Comparison of ENCODE assay signal across 8 mouse cellular contexts in genomic region chr10:80175536-80176269, GRCm38 (mm10). TPM values are rescaled to one million over a fixed set of nuclear protein-coding genes. Genes with fewer than 3 reads are reported as not detected.
DNase-seq lines count a peak whose midpoint lies in the region; ATAC-seq and TF ChIP-seq lines count a peak whose summit lies in the region.

No protein-coding gene starts in this region.

- H3K4me3 ChIP-seq in G1E (ENCODE audit: low read depth, low read length), result no peak overlapping the region
- no peak overlapping the region for H3K4me3 ChIP-seq in hindbrain, postnatal 0 days (ENCODE audit: low read length)
- H3K4me3 ChIP-seq in midbrain, postnatal 0 days (ENCODE audit: low read depth, low read length), result no peak overlapping the region

- 25% methylated on average over 4 of the region's 4 CpGs for WGBS in hindbrain, postnatal 0 days
- WGBS in midbrain, postnatal 0 days, result 20% methylated on average over 4 of the region's 4 CpGs

- peaks cover 32% of the 10 kb centered on the region for H3K27me3 ChIP-seq in G1E (ENCODE audit: insufficient read depth, low read length)
- H3K27me3 ChIP-seq in hindbrain, postnatal 0 days (ENCODE audit: insufficient read depth, low read length), result no peaks in the 10 kb centered on the region
- no peaks in the 10 kb centered on the region for H3K27me3 ChIP-seq in midbrain, postnatal 0 days (ENCODE audit: insufficient read depth, low read length)

- H3K27ac ChIP-seq in hindbrain, postnatal 0 days, result no peak overlapping the region
- no peak overlapping the region for H3K27ac ChIP-seq in midbrain, postnatal 0 days (ENCODE audit: low read depth, low read length)

- ATAC-seq in G1E (ENCODE audit: extremely low read depth, insufficient number of reproducible peaks, low FRiP score, poor library complexity, severe bottlenecking), result no peak
- ATAC-seq in common myeloid progenitor, adult 5-6 weeks (replicated peaks; ENCODE audit: low read depth, poor library complexity, severe bottlenecking), result 0 out of 2 replicates have a peak, but pooled peaks have one; percentile 26
- 0 out of 2 replicates have a peak, but pooled peaks have one; percentile 10 for ATAC-seq in hindbrain, postnatal 0 days
- ATAC-seq in midbrain, postnatal 0 days (ENCODE audit: low FRiP score), result no peak; the same call in 1 of the 2 replicates

- peaks cover 46% of the 10 kb centered on the region for H3K4me1 ChIP-seq in G1E (ENCODE audit: insufficient read depth, low read depth, low read length)
- 0 out of 2 replicates have a peak, but pooled peaks cover 5% of the 10 kb centered on the region for H3K4me1 ChIP-seq in hindbrain, postnatal 0 days (ENCODE audit: insufficient read depth, low read length)
- peaks cover 9% of the 10 kb centered on the region; the same call in 1 of the 2 replicates for H3K4me1 ChIP-seq in midbrain, postnatal 0 days (ENCODE audit: insufficient read depth, low read length)

- no peak overlapping the region for H3K4me2 ChIP-seq in hindbrain, postnatal 0 days (ENCODE audit: low read depth, low read length)
- no peak overlapping the region for H3K4me2 ChIP-seq in midbrain, postnatal 0 days (ENCODE audit: low read depth, low read length, poor library complexity, severe bottlenecking)

- H3K36me3 ChIP-seq in G1E (replicated peaks), result peaks cover 57% of the 10 kb centered on the region
- peaks cover 12% of the 10 kb centered on the region; the same call in 1 of the 2 replicates for H3K36me3 ChIP-seq in hindbrain, postnatal 0 days (ENCODE audit: insufficient read depth, low read length)
- peaks cover 11% of the 10 kb centered on the region for H3K36me3 ChIP-seq in midbrain, postnatal 0 days (ENCODE audit: insufficient read depth, low read length)

- peaks cover 16% of the 10 kb centered on the region for H3K9me3 ChIP-seq in G1E (replicated peaks)
- H3K9me3 ChIP-seq in hindbrain, postnatal 0 days (ENCODE audit: low read length), result no peaks in the 10 kb centered on the region
- no peaks in the 10 kb centered on the region for H3K9me3 ChIP-seq in midbrain, postnatal 0 days (ENCODE audit: low read length)

- TF ChIP-seq CTCF in G1E (IDR thresholded peaks at IDR 0.05; ENCODE audit: low read depth, low read length), result peak; percentile 64
- TF ChIP-seq CTCF in hindbrain, postnatal 0 days (IDR thresholded peaks at IDR 0.05; ENCODE audit: low read depth), result peak; percentile 79
- peak; percentile 77 for TF ChIP-seq CTCF in midbrain, postnatal 0 days (IDR thresholded peaks at IDR 0.05)

- no peak overlapping the region for H3K9ac ChIP-seq in hindbrain, postnatal 0 days (replicated peaks; ENCODE audit: low read length)
- H3K9ac ChIP-seq in midbrain, postnatal 0 days (replicated peaks; ENCODE audit: low read length, poor library complexity, severe bottlenecking), result no peak overlapping the region

- peak; percentile 29 for DNase-seq in layer of hippocampus, adult 9-11 months
- no peak for DNase-seq in layer of hippocampus, adult 9-10 months (ENCODE audit: low spot score)
- peak; percentile 31 for DNase-seq in G1E (ENCODE audit: low spot score)
- peak; percentile 79 for DNase-seq in hindbrain, postnatal 0 days (ENCODE audit: low spot score)
- DNase-seq in midbrain, postnatal 0 days (ENCODE audit: low spot score), result peak; percentile 69
- no peak for DNase-seq in layer of hippocampus, adult 11-12 months (ENCODE audit: low spot score)
- no peak for DNase-seq in thymus, postnatal 36 days

RNA-seq across cellular contexts. Expression of gene 1600002K03Rik, which starts 3.0 kb away (rescaled TPM):
- 1.6 TPM in 1 of 2 replicates, not detected in the other for total RNA-seq in G1E (2014; fragmentation: Nextera tagmentation)
- total RNA-seq in G1E (2017), result 7.8 and 8.9 TPM in 2 replicates
- polyA plus RNA-seq in G1E (2012), result 4.8 and 5.0 TPM in 2 replicates
- 7.8 and 15.6 TPM in 2 replicates for total RNA-seq in common myeloid progenitor, adult 5-6 weeks (2017)
- total RNA-seq in hindbrain, postnatal 0 days (2014; rRNA removed), result 2.6 and 3.2 TPM in 2 replicates
- polyA plus RNA-seq in hindbrain, postnatal 0 days (2015; fragmentation: Nextera tagmentation; extraction: Ambion mirVana), result 4.3 and 4.4 TPM in 2 replicates
- total RNA-seq in midbrain, postnatal 0 days (2014; rRNA removed), result 2.3 and 2.8 TPM in 2 replicates
- polyA plus RNA-seq in midbrain, postnatal 0 days (2015; fragmentation: Nextera tagmentation; extraction: Ambion mirVana), result 4.1 and 5.3 TPM in 2 replicates

RNA-seq across cellular contexts. Expression of gene Efna2, which starts 3.6 kb away (rescaled TPM):
- total RNA-seq in G1E (2014; fragmentation: Nextera tagmentation) (not detected in 2 replicates), G1E (2017) (not detected in 2 replicates)
- polyA plus RNA-seq in G1E (2012), result 0.18 and 0.20 TPM in 2 replicates
- total RNA-seq in common myeloid progenitor, adult 5-6 weeks (2017), result not detected in 2 replicates
- 24.0 and 32.8 TPM in 2 replicates for total RNA-seq in hindbrain, postnatal 0 days (2014; rRNA removed)
- polyA plus RNA-seq in hindbrain, postnatal 0 days (2015; fragmentation: Nextera tagmentation; extraction: Ambion mirVana), result 23.2 and 23.8 TPM in 2 replicates
- total RNA-seq in midbrain, postnatal 0 days (2014; rRNA removed), result 45.1 and 51.1 TPM in 2 replicates
- polyA plus RNA-seq in midbrain, postnatal 0 days (2015; fragmentation: Nextera tagmentation; extraction: Ambion mirVana), result 52.1 and 58.4 TPM in 2 replicates

RNA-seq across cellular contexts. Expression of gene Cirbp, which starts 9.9 kb away (rescaled TPM):
- total RNA-seq in G1E (2014; fragmentation: Nextera tagmentation) (18.1 and 21.2 TPM in 2 replicates), G1E (2017) (32.6 and 34.8 TPM in 2 replicates)
- polyA plus RNA-seq in G1E (2012), result 41.4 and 45.2 TPM in 2 replicates
- total RNA-seq in common myeloid progenitor, adult 5-6 weeks (2017), result 60.0 and 65.6 TPM in 2 replicates
- 257 and 261 TPM in 2 replicates for total RNA-seq in hindbrain, postnatal 0 days (2014; rRNA removed)
- polyA plus RNA-seq in hindbrain, postnatal 0 days (2015; fragmentation: Nextera tagmentation; extraction: Ambion mirVana), result 730 and 732 TPM in 2 replicates
- 315 and 337 TPM in 2 replicates for total RNA-seq in midbrain, postnatal 0 days (2014; rRNA removed)
- 760 and 829 TPM in 2 replicates for polyA plus RNA-seq in midbrain, postnatal 0 days (2015; fragmentation: Nextera tagmentation; extraction: Ambion mirVana)

RNA-seq across cellular contexts. Expression of gene Midn, which starts 27.6 kb away (rescaled TPM):
- total RNA-seq in G1E (2014; fragmentation: Nextera tagmentation) (89.8 and 92.3 TPM in 2 replicates), G1E (2017) (19.2 and 24.3 TPM in 2 replicates)
- 295 and 302 TPM in 2 replicates for polyA plus RNA-seq in G1E (2012)
- 15.8 and 18.4 TPM in 2 replicates for total RNA-seq in common myeloid progenitor, adult 5-6 weeks (2017)
- 146 and 172 TPM in 2 replicates for total RNA-seq in hindbrain, postnatal 0 days (2014; rRNA removed)
- polyA plus RNA-seq in hindbrain, postnatal 0 days (2015; fragmentation: Nextera tagmentation; extraction: Ambion mirVana), result 14.7 and 15.8 TPM in 2 replicates
- 114 and 143 TPM in 2 replicates for total RNA-seq in midbrain, postnatal 0 days (2014; rRNA removed)
- polyA plus RNA-seq in midbrain, postnatal 0 days (2015; fragmentation: Nextera tagmentation; extraction: Ambion mirVana), result 16.3 and 17.2 TPM in 2 replicates

RNA-seq across cellular contexts. Expression of gene Cbarp, which starts 35.1 kb away (rescaled TPM):
- total RNA-seq in G1E (2014; fragmentation: Nextera tagmentation) (67.2 and 74.4 TPM in 2 replicates), G1E (2017) (3.7 and 5.5 TPM in 2 replicates)
- polyA plus RNA-seq in G1E (2012), result 66.6 and 73.9 TPM in 2 replicates
- 0.41 and 0.73 TPM in 2 replicates for total RNA-seq in common myeloid progenitor, adult 5-6 weeks (2017)
- total RNA-seq in hindbrain, postnatal 0 days (2014; rRNA removed), result 270 and 288 TPM in 2 replicates
- 95.5 and 106 TPM in 2 replicates for polyA plus RNA-seq in hindbrain, postnatal 0 days (2015; fragmentation: Nextera tagmentation; extraction: Ambion mirVana)
- total RNA-seq in midbrain, postnatal 0 days (2014; rRNA removed), result 273 and 276 TPM in 2 replicates
- 120 and 121 TPM in 2 replicates for polyA plus RNA-seq in midbrain, postnatal 0 days (2015; fragmentation: Nextera tagmentation; extraction: Ambion mirVana)

Comparison
In these comparisons a context has a peak if more than half of its experiments do, and no peak if none do; other contexts are left out.
1. DNase-seq: peak in layer of hippocampus, adult 9-11 months (single experiment), G1E (single experiment), hindbrain, postnatal 0 days (single experiment) and midbrain, postnatal 0 days (single experiment); none in layer of hippocampus, adult 9-10 months (single experiment), layer of hippocampus, adult 11-12 months (single experiment) and thymus, postnatal 36 days (0 of 2).
2. ATAC-seq: peak in common myeloid progenitor, adult 5-6 weeks (single experiment) and hindbrain, postnatal 0 days (single experiment); none in G1E (single experiment) and midbrain, postnatal 0 days (single experiment).
3. RNA of gene Efna2, which starts 3.6 kb away (total RNA-seq): 45.1 to 51.1 TPM in midbrain, postnatal 0 days and 24.0 to 32.8 TPM in hindbrain, postnatal 0 days; not detected in G1E and not detected in common myeloid progenitor, adult 5-6 weeks; every median in the first group is over 10 times any median in the second.
4. Peak in every context shown above with its lines, with median percentiles within 50 percentile points of each other: CTCF ChIP-seq.